Mouse (Mus musculus): ENCODE data around the gene Chst5. TPM values are rescaled to one million over a fixed set of nuclear protein-coding genes. Genes with fewer than 3 reads are reported as not detected.
"Not testable (repeated sequence)": the region's sequence is repeated elsewhere in the genome, so short reads cannot be mapped to it uniquely, and the experiment has no call there.

The Chst5 gene
- polyA plus RNA-seq, 1 experiment from 2014 or later, result 0.05 TPM

DNA sequence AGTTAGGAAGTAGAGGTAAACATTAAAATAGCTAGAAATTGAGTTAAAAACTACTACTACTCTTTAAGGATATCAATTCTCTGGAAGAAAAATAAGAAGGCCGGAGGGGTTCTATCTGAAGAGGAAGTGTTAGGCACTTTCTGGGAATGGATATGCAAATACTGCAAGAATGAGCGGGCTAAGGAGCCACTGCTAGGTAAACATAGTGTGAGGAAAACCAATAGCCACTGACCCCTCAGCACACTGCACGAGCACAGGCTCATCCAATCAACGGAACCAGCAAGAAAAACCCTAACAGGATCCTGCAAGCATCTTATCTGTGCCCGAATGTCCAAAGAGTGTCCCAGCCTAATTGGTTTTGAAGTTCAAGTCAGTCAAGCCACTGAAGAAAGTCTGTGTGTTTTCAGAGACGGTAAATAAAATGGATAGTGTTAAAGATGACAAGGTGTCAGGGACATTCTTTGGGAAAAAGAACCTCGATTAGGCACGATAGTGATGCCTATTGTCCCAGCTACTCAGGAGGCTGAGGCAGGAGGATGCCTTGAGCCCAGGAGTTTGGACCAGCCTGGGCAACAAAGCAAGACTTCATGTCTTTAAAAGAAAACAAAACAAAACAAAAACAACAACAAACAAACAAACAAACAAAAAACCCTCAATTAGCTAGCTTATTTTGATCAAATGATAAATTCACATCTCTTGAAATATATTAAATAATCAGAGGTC lies 45.0 kb downstream of the Chst5 start:
- Histone ChIP-seq H3K27me3 (replicated peaks) (no peaks in the 10 kb centered on the region), H3K36me3 (peaks cover 7% of the 10 kb centered on the region), H3K4me3 (no peak overlapping the region), H3K9ac (no peak overlapping the region), H3K4me2 (no peak overlapping the region), H3K4me1 (no peaks in the 10 kb centered on the region), H3K9me3 (replicated peaks) (no peaks in the 10 kb centered on the region), H3K27ac (no peak overlapping the region)
- ATAC-seq, result no peak
- WGBS (ENCODE audit: insufficient replicate concordance), result 77% methylated on average over 8 of the region's 8 CpGs

DNA sequence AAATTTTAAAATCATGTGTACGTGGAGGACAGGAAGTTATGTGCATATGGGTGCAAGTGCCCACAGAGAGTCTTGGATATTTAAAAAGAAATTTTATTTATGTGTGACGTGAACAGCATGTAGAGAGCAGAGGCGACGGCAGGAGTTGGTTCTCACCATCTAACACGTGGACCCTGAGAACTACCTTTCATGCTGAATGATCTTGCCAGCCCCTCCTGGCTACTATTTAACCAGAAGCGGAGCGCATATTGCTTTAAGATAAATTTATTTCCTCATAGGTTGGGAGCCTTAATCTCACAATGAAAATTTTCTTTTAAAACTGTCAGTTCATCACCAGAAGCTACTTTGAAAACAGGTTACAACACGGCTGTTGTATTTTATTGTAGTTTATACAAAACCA lies 45.6 kb downstream of the Chst5 start:
- WGBS (ENCODE audit: insufficient replicate concordance), result 75% methylated on average over 8 of the region's 8 CpGs
- ATAC-seq, result no peak
- no peak overlapping the region for H3K4me3 ChIP-seq
- no peak overlapping the region for H3K27ac ChIP-seq
- H3K36me3 ChIP-seq, result peaks cover 7% of the 10 kb centered on the region
- H3K9me3 ChIP-seq (replicated peaks), result no peaks in the 10 kb centered on the region
- no peak overlapping the region for H3K4me2 ChIP-seq
- no peaks in the 10 kb centered on the region for H3K27me3 ChIP-seq (replicated peaks)
- H3K9ac ChIP-seq, result no peak overlapping the region
- no peaks in the 10 kb centered on the region for H3K4me1 ChIP-seq

DNA sequence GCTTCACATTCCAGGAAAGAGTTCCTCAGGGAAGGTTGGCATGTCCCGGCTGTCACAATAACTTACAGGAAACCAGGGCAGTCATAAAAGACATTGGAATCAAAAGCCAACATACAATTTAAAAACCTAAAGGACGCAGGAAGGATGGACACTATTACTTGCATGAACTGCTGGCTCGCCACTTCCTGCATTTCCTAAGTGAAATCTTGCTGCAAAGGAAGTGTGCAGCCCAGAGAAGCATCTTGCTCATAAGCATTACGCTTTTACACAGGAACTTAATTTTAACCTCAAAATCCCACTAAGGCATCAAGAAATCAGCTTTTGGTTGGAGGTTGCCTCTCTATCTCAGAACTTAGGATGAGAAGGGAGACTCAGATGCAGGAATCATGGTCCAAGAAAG lies 47.0 kb downstream of the Chst5 start:
- Histone ChIP-seq H3K36me3 (peaks cover 7% of the 10 kb centered on the region), H3K9ac (no peak overlapping the region), H3K27ac (no peak overlapping the region), H3K4me2 (no peak overlapping the region), H3K27me3 (replicated peaks) (no peaks in the 10 kb centered on the region), H3K4me1 (no peaks in the 10 kb centered on the region), H3K4me3 (no peak overlapping the region), H3K9me3 (replicated peaks) (no peaks in the 10 kb centered on the region)
- ATAC-seq, result no peak
- WGBS (ENCODE audit: insufficient replicate concordance), result 38% methylated on average over 4 of the region's 4 CpGs

DNA sequence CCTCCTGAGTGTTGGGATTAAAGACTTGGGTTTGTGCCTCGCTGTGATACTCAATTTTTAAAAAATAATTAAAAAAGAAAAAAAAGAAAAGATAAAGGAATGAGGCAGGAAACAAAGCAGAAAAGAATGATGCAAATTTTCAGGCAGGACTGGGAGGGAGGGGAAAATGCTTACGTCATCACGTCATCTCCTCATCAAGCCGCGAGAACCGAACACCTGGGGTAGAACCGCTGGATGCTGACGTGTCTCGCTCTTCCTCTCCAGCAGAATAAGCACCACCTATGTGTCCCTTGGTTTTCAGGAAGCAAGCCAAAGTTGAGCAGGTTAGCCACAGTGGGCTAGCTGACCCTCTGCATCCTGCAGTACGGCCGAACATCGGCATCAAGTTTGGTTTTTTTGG lies 54.3 kb downstream of the Chst5 start:
- Histone ChIP-seq H3K4me3 (no peak overlapping the region), H3K27ac (no peak overlapping the region), H3K4me2 (no peak overlapping the region), H3K4me1 (peaks cover 32% of the 10 kb centered on the region), H3K27me3 (replicated peaks) (no peaks in the 10 kb centered on the region), H3K9ac (no peak overlapping the region), H3K36me3 (0 out of 2 replicates have a peak, but pooled peaks cover 2% of the 10 kb centered on the region), H3K9me3 (replicated peaks) (no peaks in the 10 kb centered on the region)
- 78% methylated on average over 12 of the region's 12 CpGs for WGBS (ENCODE audit: insufficient replicate concordance)
- ATAC-seq, result no peak

DNA sequence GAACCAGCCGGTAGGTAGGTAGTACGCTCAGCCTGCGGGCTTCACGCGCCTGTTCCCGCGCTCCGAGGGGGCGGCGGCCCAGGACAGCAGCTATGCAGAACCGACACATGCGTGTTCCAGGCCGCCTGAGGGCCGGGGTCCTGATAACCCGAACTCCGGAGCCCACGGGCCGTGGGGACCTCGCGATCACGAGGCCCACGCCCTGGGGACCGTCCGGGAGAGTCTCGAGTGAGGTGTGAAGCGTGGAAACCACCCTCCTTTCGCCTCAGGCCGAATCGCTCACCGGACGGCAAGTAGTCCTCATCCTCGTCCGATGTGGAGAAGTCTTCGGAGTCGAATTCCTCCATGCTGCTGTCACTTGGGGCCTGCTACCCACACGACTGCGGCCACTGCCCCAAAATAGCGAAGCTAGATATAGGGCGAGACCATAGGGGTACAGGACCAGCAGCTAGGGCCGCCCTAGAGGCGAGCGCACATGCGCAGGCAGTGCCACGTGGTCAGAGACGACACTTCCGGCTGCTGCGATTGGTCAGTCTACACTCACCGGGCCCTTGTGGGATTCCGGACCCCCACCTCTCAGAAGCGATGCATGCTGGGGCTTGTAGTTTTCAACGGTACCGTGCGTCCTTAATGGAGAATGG lies 56.3 kb downstream of the Chst5 start, which contains the start of gene Cfdp1:
Cfdp1 (minus strand) TSS at position 431 of the 641 bp plus-strand sequence.
- 0 out of 2 replicates have a peak, but pooled peaks cover 8% of the 10 kb centered on the region for H3K36me3 ChIP-seq
- H3K9ac ChIP-seq, result peak within 1 kb of the TSS; percentile 79
- H3K27ac ChIP-seq, result peak within 1 kb of the TSS; percentile 42; the same call in 1 of the 2 replicates
- WGBS (ENCODE audit: insufficient replicate concordance), result under 1% methylated on average over 53 of the region's 53 CpGs
- no peaks in the 10 kb centered on the region for H3K9me3 ChIP-seq (replicated peaks)
- peak; percentile 100 for ATAC-seq
- peak within 1 kb of the TSS; percentile 89 for H3K4me3 ChIP-seq
- H3K4me1 ChIP-seq, result peaks cover 52% of the 10 kb centered on the region
- H3K27me3 ChIP-seq (replicated peaks), result no peaks in the 10 kb centered on the region
- H3K4me2 ChIP-seq, result peak within 1 kb of the TSS; percentile 97

DNA sequence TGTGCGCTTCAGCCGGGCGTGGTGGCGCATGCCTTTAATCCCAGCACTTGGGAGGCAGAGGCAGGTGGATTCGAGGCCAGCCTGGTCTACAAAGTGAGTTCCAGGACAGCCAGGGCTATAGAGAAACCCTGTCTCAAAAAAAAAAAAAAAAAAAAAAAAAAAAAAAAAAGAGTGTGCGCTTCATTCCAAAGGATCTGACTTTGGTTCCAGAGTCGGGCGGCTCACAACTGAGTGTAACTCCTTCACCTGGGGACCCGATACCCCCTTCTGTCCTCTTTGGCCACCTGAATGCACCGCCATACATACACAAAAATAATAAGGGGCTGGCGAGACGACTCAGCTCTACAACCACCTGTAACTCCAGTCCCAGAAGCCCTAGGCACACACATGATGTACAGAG lies 57.0 kb downstream of the Chst5 start:
- not testable (repeated sequence) for ATAC-seq; H3K36me3 ChIP-seq; H3K27ac ChIP-seq; H3K9me3 ChIP-seq (replicated peaks); H3K27me3 ChIP-seq (replicated peaks)
- H3K4me2 ChIP-seq, result peak overlapping the region; percentile 97
- peak overlapping the region; percentile 79 for H3K9ac ChIP-seq
- H3K4me1 ChIP-seq, result peaks cover 54% of the 10 kb centered on the region
- H3K4me3 ChIP-seq, result peak overlapping the region; percentile 89
- WGBS (ENCODE audit: insufficient replicate concordance), result 39% methylated on average over 12 of the region's 12 CpGs

DNA sequence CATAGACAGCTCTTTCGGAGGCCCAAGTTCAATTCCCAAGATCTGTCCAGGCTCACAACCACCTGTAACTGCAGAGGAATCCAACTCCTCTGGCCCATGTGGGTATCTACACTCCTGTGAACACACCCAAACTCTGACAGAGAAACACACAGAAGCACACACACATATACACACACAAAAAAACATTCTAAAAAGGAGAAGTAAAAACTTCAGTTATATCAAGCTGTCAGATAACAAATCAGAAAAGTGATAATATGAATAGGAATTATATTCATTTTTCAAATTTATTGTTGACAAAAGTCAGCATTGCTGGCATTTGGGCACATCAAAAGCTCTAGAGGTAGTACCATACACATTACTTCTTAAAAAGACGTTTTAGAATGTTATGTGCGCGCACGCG lies 63.5 kb downstream of the Chst5 start:
- Histone ChIP-seq H3K27ac (no peak overlapping the region), H3K4me1 (peaks cover 34% of the 10 kb centered on the region), H3K27me3 (replicated peaks) (no peaks in the 10 kb centered on the region), H3K4me2 (no peak overlapping the region), H3K9me3 (replicated peaks) (no peaks in the 10 kb centered on the region), H3K36me3 (peaks cover 58% of the 10 kb centered on the region), H3K4me3 (no peak overlapping the region), H3K9ac (no peak overlapping the region)
- no peak for ATAC-seq
- WGBS (ENCODE audit: insufficient replicate concordance), result 92% methylated on average over 6 of the region's 6 CpGs

Other genes with a start within 250 kb of the Chst5 start
- gene Ctrb1, start 219.4 kb downstream of the Chst5 start, polyA plus RNA-seq (2016; fragmentation: Nextera tagmentation; extraction: Ambion mirVana), result not detected in 2 replicates
- gene Bcar1, start 166.6 kb downstream of the Chst5 start, polyA plus RNA-seq (2016; fragmentation: Nextera tagmentation; extraction: Ambion mirVana), result 9.5 and 10.3 TPM in 2 replicates
- gene Cfdp1, start 56.2 kb downstream of the Chst5 start, polyA plus RNA-seq (2016; fragmentation: Nextera tagmentation; extraction: Ambion mirVana), result 128 and 132 TPM in 2 replicates
- gene Tmem170, start 33.7 kb downstream of the Chst5 start, polyA plus RNA-seq (2016; fragmentation: Nextera tagmentation; extraction: Ambion mirVana), result 5.6 and 6.0 TPM in 2 replicates
- gene Tmem231, start 23.4 kb upstream of the Chst5 start, polyA plus RNA-seq (2016; fragmentation: Nextera tagmentation; extraction: Ambion mirVana), result 3.0 and 3.6 TPM in 2 replicates
- 147 and 157 TPM in 2 replicates for gene Gabarapl2, start 30.3 kb upstream of the Chst5 start, polyA plus RNA-seq (2016; fragmentation: Nextera tagmentation; extraction: Ambion mirVana)
- gene Adat1, start 81.9 kb upstream of the Chst5 start, polyA plus RNA-seq (2016; fragmentation: Nextera tagmentation; extraction: Ambion mirVana), result 6.9 and 7.3 TPM in 2 replicates
- gene Kars, start 100.9 kb upstream of the Chst5 start, polyA plus RNA-seq (2016; fragmentation: Nextera tagmentation; extraction: Ambion mirVana), result 162 and 163 TPM in 2 replicates
- gene Terf2ip, start 101.0 kb upstream of the Chst5 start, polyA plus RNA-seq (2016; fragmentation: Nextera tagmentation; extraction: Ambion mirVana), result 9.8 and 10.8 TPM in 2 replicates
- not detected in 2 replicates for gene Gm6793, start 104.6 kb upstream of the Chst5 start, polyA plus RNA-seq (2016; fragmentation: Nextera tagmentation; extraction: Ambion mirVana)